Mouse (Mus musculus) liver, adult 2 months (tissue): Measurements from ENCODE around the gene Shisal1.

ENCODE experiments used
- CTCF ChIP-seq: fragments of 200-500 bp; IDR thresholded peaks from 2 replicates; pipeline ENCODE4 v1.5.1; 2011; ENCODE audit warnings: low read depth, low read length, control low read depth
- POLR2A ChIP-seq: fragments of 200-500 bp; IDR thresholded peaks from 2 replicates; pipeline ENCODE4 v1.6.1; 2011; ENCODE audit warnings: low read length, control low read depth; ENCODE audit not compliant: insufficient read depth; ENCODE audit errors: extremely low read depth

DNA sequence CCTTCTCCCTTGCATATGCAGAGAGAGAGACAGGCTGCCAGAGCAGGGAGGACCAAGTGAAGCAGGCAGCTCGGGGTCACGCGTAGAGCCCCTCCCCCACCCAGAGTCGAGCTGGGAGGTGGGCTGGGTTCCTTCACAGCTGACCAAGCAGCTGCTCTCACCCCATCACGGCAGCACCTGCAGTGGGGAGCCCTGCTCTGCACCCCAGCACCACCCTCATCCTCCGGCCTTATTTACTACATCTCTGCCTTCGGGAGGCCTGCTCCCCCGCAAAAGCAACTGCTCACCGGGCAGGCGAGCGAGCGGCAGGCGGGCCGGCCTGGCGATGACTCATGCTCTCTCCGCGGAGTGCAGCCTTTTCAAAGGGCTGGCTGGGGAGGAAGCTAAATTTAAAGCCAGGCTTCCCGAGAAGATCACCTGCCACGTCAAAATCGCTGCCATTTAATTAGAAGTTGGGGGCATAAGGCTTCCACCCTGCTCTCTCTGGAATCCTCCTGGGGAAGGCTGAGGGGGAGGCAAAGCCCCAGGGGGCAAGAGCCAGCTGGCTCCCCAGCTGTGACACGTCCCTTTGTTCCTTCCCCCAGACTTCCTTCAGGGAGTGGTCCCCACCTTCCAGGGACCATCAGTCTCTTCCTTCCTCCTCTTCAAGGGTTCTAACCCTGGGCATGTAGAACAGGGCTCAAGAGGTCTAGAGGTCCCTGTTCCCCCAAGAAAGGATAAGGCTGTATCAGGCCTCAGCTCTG lies 3.7 kb upstream of the Shisal1 start:
- TF ChIP-seq CTCF, result no peak
- no peak for TF ChIP-seq POLR2A
